Mouse (Mus musculus): ENCODE measurements around the gene Dnaja2. TPM values are rescaled to one million over a fixed set of nuclear protein-coding genes. Genes with fewer than 3 reads are reported as not detected.

Gene Dnaja2
- polyA plus RNA-seq, 1 experiment, result 199 TPM

DNA sequence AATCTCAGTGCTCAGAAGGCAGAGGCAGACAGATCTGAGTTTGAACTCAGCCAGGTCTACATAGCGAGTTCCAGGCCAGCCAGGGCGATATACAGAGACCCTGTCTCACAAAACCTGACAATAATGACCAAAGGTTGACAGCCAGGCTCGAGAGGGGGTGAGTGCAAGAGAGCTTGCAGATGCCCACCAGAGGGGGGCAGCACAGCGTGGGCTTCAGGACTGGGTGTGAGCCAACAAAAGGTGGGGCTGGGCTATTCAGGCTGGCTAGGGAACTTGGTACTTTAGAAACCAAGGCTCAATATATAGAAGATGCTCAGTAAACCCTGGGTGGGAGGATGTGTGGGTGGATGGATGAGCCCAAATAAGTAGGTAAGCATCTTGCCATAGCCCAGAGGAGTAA lies 46.5 kb downstream of the Dnaja2 start:
- H3K4me3 ChIP-seq (ENCODE audit: insufficient read depth, low read length), result no peak overlapping the region
- TF ChIP-seq CTCF (IDR thresholded peaks at IDR 0.05; ENCODE audit: borderline replicate concordance, insufficient read depth, low read length), result no peak
- no peak for TF ChIP-seq POLR2A (IDR thresholded peaks at IDR 0.05; ENCODE audit: low read depth, low read length)
- H3K4me1 ChIP-seq (ENCODE audit: control insufficient read depth, insufficient read depth, low read length), result no peaks in the 10 kb centered on the region
- no peak overlapping the region for H3K27ac ChIP-seq (ENCODE audit: insufficient read depth, low read length)

DNA sequence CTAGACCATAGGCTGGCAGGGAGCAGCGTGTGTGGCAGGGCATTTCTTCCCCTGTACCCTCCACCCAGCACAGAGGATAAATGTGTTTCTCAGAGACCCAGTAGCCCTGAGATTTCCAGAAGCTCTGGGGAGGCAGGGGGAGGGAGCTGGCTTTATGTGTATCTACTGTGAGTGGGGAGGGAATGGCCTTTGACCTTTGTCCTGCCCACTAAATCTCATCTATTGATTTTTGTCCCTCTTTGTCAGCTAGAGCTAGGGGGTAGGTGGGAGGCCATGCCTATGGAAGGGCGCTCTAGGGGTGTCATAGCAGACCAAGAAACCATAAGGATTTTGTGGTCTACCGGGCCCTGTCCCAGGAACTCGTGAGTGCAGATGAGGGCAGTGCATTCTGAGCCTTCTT lies 48.5 kb downstream of the Dnaja2 start:
- Histone ChIP-seq H3K4me1 (ENCODE audit: control insufficient read depth, insufficient read depth, low read length) (no peaks in the 10 kb centered on the region), H3K27ac (ENCODE audit: insufficient read depth, low read length) (no peak overlapping the region), H3K4me3 (ENCODE audit: insufficient read depth, low read length) (no peak overlapping the region)
- no peak for TF ChIP-seq CTCF (IDR thresholded peaks at IDR 0.05; ENCODE audit: borderline replicate concordance, insufficient read depth, low read length)
- no peak for TF ChIP-seq POLR2A (IDR thresholded peaks at IDR 0.05; ENCODE audit: low read depth, low read length)

DNA sequence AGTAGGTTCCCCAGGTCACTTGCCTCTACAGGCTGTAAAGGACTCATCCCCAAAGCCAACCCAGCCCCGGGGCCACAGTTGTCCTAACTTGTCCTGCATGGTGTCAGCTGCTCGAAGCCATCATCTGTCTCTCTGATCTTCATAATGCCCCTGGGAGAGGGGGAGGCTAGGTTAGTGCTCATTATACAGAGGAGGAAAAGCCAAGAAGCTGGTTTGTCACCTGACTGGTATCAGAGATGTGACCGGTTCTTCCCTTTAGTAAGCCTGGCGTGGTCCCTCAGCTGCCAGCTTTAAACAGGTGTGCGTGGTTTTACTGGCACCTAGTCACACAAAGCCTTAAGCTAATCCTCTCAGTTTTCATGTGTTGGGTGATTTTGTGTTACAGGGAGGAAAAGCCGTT lies 50.4 kb downstream of the Dnaja2 start:
- H3K4me3 ChIP-seq (ENCODE audit: insufficient read depth, low read length), result no peak overlapping the region
- no peaks in the 10 kb centered on the region for H3K4me1 ChIP-seq (ENCODE audit: control insufficient read depth, insufficient read depth, low read length)
- no peak overlapping the region for H3K27ac ChIP-seq (ENCODE audit: insufficient read depth, low read length)
- TF ChIP-seq CTCF (IDR thresholded peaks at IDR 0.05; ENCODE audit: borderline replicate concordance, insufficient read depth, low read length) (no peak), POLR2A (IDR thresholded peaks at IDR 0.05; ENCODE audit: low read depth, low read length) (no peak)

DNA sequence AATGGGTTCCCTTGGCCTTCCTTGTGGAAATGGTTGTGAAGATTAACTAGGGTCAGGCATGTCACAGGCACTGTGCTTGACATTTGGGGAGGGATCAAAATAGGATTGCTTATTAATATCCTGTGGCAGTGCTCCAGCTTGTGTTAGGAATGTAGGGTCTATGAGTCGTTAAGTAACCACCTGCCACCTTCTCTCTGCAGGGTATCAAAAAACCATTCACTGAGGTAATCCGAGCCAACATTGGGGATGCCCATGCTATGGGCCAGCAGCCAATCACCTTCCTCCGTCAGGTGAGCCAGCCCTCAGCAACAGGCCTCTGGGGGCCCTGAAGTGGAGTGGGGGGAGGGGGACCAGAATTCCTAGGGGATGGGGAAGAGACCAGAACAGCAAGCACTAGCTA lies 52.1 kb downstream of the Dnaja2 start:
- TF ChIP-seq CTCF (IDR thresholded peaks at IDR 0.05; ENCODE audit: borderline replicate concordance, insufficient read depth, low read length) (no peak), POLR2A (IDR thresholded peaks at IDR 0.05; ENCODE audit: low read depth, low read length) (no peak)
- no peak overlapping the region for H3K27ac ChIP-seq (ENCODE audit: insufficient read depth, low read length)
- no peaks in the 10 kb centered on the region for H3K4me1 ChIP-seq (ENCODE audit: control insufficient read depth, insufficient read depth, low read length)
- no peak overlapping the region for H3K4me3 ChIP-seq (ENCODE audit: insufficient read depth, low read length)

DNA sequence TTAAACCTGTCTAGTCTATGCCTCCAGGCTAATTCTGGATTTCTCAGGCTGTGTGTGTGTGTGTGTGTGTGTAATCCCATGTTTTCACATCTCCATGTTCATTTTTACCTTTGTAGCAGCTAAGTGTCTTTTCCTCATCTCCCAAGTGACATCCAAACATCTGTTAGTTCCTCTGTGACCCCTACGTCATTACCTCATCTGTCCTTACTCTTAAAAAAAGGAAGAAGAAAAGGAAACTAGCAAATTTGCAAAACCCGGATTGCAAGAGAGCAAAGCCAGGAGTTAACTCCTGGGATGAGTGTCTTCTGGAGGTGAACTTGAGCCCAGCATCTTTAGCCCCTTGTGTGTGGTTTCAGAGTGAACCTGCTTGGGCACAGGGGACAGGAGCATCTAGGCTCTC lies 52.8 kb downstream of the Dnaja2 start:
- H3K4me3 ChIP-seq (ENCODE audit: insufficient read depth, low read length), result no peak overlapping the region
- H3K4me1 ChIP-seq (ENCODE audit: control insufficient read depth, insufficient read depth, low read length), result no peaks in the 10 kb centered on the region
- H3K27ac ChIP-seq (ENCODE audit: insufficient read depth, low read length), result no peak overlapping the region
- TF ChIP-seq CTCF (IDR thresholded peaks at IDR 0.05; ENCODE audit: borderline replicate concordance, insufficient read depth, low read length) (no peak), POLR2A (IDR thresholded peaks at IDR 0.05; ENCODE audit: low read depth, low read length) (no peak)

DNA sequence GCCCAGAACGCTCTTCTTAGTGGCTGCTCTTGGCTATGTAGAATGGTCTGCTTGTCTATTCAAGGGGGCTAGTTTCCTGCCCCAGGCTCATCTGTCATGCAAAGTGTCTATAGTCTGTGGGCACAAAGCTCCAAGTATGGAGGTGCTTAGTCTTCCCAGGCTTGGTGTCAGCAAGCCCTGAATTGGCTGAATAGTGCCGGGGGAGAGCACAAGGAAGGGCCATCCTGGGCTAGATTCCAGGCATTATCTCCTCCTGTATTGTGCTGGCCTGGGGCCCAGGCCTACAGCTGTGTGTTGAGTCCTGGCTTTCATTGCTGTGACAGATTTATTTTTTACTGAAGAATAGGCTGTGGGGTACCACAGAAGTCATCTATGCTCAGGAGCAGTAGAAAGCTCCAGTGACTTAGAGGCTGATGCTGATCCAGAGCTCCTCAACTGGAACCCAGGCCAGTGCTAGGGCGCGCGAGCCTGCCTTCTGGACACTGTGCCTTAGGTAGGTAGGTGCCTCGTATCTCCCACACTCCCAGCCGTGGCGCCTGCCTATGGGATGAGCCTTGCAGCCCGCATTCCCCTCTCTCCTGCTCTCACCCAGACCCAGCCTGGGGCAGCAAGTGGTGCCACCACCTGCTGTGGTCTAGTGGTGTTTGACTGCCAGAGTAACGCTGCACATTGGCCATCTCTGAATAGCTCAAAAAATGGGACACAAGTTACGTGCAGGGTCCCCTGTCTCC lies 54.0 kb downstream of the Dnaja2 start:
- Histone ChIP-seq H3K4me3 (ENCODE audit: insufficient read depth, low read length) (no peak overlapping the region), H3K27ac (ENCODE audit: insufficient read depth, low read length) (no peak overlapping the region), H3K4me1 (ENCODE audit: control insufficient read depth, insufficient read depth, low read length) (no peaks in the 10 kb centered on the region)
- TF ChIP-seq POLR2A (IDR thresholded peaks at IDR 0.05; ENCODE audit: low read depth, low read length), result no peak

DNA sequence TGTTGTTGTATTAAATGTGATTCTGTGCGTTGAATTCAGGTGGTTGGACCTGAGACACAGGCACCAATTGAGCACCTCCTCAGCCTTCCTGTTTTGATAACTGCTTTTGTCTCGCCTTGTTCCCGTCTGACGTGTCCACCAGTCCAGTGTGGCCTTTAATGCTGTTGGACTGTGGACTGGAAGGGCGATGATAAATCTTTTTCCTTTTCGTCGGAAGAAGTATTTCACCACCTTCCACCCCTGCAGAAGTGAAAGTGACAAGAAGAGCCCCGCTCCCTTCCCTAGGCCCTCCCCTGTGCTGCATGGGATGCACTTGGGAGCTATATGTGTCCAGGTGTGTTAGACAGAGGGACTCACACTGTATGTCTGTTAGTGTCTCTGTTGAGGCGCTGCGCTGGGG lies 54.7 kb downstream of the Dnaja2 start:
- Histone ChIP-seq H3K4me1 (ENCODE audit: control insufficient read depth, insufficient read depth, low read length) (no peaks in the 10 kb centered on the region), H3K4me3 (ENCODE audit: insufficient read depth, low read length) (no peak overlapping the region), H3K27ac (ENCODE audit: insufficient read depth, low read length) (no peak overlapping the region)
- TF ChIP-seq CTCF (IDR thresholded peaks at IDR 0.05; ENCODE audit: borderline replicate concordance, insufficient read depth, low read length) (no peak), POLR2A (IDR thresholded peaks at IDR 0.05; ENCODE audit: low read depth, low read length) (no peak)

DNA sequence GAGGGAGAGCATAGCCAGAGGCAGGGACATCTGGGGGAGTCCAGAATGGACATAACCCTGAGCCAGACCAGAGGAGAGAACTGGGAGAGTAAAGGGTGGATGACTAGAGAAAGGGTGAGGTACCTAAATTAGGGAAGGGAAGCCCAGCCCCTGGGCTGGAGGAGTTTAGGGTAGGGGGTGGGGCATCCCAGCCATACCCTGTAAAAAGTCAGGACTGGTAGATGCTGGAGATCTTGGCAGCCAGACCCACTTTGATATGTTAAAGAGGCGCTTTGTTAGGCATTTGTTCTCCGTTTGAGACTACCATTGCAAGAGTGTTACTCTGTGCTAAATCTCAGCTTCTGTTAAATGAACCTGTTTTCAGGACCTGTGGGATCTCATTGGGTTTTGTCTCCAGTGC lies 56.6 kb downstream of the Dnaja2 start:
- no peak overlapping the region for H3K27ac ChIP-seq (ENCODE audit: insufficient read depth, low read length)
- no peak for TF ChIP-seq POLR2A (IDR thresholded peaks at IDR 0.05; ENCODE audit: low read depth, low read length)
- no peak for TF ChIP-seq CTCF (IDR thresholded peaks at IDR 0.05; ENCODE audit: borderline replicate concordance, insufficient read depth, low read length)
- H3K4me1 ChIP-seq (ENCODE audit: control insufficient read depth, insufficient read depth, low read length), result no peaks in the 10 kb centered on the region
- H3K4me3 ChIP-seq (ENCODE audit: insufficient read depth, low read length), result no peak overlapping the region

DNA sequence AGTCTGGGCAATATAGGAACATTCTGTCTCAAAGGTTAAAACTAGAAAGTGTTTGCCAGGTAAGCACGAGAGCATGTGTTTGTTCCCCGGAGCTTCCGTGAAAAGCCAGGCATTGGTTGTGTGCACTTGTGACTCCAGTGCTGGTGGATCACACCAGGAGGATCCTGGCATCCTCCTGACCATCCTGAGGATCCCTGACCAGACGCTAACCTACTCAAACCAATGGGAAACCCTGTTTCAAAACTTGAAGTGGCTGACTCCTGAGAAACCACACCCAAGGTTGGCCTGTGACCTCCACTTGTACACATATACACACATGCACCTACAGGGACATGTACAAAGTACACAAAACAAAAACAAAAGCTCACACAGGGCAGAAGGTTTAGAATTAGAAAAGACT lies 58.4 kb downstream of the Dnaja2 start:
- Histone ChIP-seq H3K4me1 (ENCODE audit: control insufficient read depth, insufficient read depth, low read length) (no peaks in the 10 kb centered on the region), H3K4me3 (ENCODE audit: insufficient read depth, low read length) (no peak overlapping the region), H3K27ac (ENCODE audit: insufficient read depth, low read length) (no peak overlapping the region)
- TF ChIP-seq POLR2A (IDR thresholded peaks at IDR 0.05; ENCODE audit: low read depth, low read length), result no peak
- TF ChIP-seq CTCF (IDR thresholded peaks at IDR 0.05; ENCODE audit: borderline replicate concordance, insufficient read depth, low read length), result no peak

DNA sequence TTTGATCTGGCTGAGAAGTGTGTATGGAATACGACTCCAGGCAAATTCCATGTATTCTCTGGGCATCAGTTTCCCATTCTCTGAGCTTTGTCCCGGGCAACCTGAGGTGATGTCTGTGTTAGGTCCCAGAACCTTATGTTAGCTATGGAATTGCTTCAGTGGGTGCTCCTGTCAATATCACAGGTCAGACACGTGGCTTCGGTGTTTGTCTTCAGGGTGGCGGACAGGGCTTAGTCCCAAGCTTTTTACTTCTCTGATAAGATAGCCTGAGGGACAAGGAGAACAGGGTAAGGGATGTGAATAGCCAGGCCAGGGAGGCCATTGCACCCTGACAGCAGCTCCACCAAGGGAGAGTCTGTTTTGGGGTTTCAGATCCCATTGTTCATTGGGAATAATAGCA lies 59.0 kb downstream of the Dnaja2 start:
- Histone ChIP-seq H3K4me1 (ENCODE audit: control insufficient read depth, insufficient read depth, low read length) (no peaks in the 10 kb centered on the region), H3K27ac (ENCODE audit: insufficient read depth, low read length) (no peak overlapping the region), H3K4me3 (ENCODE audit: insufficient read depth, low read length) (no peak overlapping the region)
- no peak for TF ChIP-seq POLR2A (IDR thresholded peaks at IDR 0.05; ENCODE audit: low read depth, low read length)
- TF ChIP-seq CTCF (IDR thresholded peaks at IDR 0.05; ENCODE audit: borderline replicate concordance, insufficient read depth, low read length), result no peak
